Mouse (Mus musculus) B cell, adult 2 months (primary cell): ENCODE results near the gene Bicra.

Experiments used
- DNase-seq, 2 experiments: peaks; one replicate each; pipeline ENCODE4 v3.0.0; 2022

Bicra gene

GRCm38 (mm10) chr7:16013722-16014275, 33.9 kb downstream of the Bicra start:
- DNase-seq = no peak

GRCm38 (mm10) chr7:16012576-16013263, 35.0 kb downstream of the Bicra start:
- peak; percentile 68 to 70 for DNase-seq

GRCm38 (mm10) chr7:16011418-16012085, 36.2 kb downstream of the Bicra start:
- DNase-seq = no peak

DNA sequence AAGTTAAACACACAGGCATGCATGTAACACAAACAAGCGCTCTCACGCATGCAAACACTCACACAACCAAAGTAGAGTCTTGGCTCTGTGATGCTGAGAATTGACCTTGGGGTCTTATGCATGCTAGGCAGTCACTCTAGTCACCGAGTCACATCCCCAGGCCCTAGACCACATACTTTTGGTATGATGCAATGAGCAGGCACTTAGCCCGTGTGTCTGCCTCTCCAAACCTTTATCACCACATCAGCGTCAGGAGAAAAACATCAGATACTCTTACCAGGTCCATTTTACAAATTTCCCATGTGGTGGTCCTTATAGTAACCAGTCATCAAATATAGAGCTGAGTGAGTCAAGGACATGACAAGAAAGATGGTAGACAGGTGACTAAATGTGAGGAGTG, 37.1 kb downstream of the Bicra start:
- DNase-seq = no peak

- DNase-seq = no peak
Measured at GRCm38 (mm10) chr7:16009636-16010035, 38.1 kb downstream of the Bicra start.

- no peak for DNase-seq
Measured at GRCm38 (mm10) chr7:16005020-16005419, 42.7 kb downstream of the Bicra start.

DNA sequence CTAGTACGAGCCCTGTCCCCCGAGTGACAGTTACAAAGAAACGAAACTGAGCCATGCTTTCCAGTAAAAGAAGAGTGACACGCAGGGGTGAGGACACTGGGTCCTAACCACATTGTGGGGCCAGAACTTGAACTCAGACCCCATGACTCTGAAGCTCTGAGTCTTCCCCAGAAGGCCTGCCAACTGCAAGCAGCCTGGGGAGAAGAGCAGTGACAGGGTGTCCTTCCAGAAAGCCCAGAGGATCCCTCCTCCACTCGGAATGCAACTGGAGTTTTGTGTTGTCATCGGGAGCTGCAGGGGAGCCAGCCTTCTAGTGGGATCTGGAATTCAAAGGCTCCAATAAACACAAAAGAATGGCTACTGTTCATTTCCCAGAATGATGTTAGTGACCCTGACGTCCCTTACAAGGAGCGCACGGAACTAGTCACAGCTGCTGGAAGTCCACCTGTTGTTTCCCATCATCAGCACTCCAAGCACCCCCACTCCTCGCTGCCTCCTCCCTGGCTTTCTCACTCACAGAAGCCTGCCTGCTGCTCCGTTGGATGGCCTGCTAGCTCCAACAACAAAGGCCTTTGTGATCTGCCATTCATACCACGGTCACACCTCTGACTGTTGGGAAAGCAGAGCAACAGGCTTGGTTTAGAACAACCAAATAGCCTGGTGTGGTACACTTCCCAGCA, 43.4 kb downstream of the Bicra start:
- no peak for DNase-seq

- no peak for DNase-seq
Measured at GRCm38 (mm10) chr7:16003032-16003431, 44.7 kb downstream of the Bicra start.

DNA sequence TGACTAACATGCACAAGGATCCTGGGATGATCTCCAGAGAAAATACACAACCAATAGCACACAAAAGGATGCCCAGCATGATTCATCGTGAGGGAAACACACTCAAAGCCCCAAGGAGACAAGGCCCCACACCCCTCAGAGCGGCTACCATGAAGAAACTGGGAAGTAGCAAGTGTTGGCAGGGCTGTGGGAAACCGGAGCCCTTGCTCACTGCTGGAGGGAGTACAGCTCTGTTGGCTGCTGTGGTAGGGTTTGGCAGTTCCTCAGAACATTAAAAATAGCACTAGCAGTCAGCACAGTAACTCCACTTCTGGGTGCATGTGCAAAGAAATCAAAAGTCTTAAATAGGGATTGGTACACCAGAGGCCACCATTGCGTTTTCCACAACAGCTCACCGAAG, 45.5 kb downstream of the Bicra start:
- no peak for DNase-seq

DNA sequence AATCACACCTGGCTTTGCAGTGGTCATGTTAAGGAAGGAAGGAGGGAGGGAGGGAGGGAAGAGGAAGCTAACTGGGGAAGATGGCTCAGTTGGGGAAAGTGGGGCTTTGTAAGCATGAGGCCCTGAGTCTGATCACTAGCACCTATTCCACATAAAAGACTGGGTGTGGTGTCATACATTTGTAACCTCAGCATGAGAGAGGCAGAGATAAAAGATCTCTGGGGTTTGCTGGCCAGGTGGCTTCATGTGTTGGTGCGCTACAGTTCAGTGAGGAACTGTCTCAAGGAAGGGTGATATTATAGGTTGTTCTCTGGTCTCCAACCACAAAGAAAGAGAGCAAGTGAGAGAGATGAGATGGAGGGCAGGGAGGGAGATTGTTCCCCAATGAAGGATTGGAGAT, 46.0 kb downstream of the Bicra start:
- DNase-seq = no peak

DNA sequence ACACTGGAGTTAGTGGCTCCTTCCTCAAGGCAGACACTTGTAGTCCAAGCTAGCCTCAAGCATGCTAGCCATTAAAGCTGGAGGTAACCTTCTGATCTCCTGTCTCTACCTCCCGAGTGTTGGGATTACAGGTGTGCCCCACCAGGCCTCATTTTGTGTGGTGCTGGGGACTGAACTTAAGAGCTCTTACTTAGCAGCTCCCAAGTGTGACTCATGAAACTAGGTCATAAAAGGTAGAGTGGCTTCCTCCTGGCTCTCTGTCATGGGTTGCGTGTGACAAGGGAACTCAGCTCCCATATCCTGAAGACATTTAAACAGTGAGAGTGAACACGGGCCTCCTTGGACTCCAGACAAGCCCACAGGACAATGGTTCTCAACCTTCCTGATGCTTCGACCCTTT, 53.9 kb downstream of the Bicra start:
- no peak for DNase-seq

DNA sequence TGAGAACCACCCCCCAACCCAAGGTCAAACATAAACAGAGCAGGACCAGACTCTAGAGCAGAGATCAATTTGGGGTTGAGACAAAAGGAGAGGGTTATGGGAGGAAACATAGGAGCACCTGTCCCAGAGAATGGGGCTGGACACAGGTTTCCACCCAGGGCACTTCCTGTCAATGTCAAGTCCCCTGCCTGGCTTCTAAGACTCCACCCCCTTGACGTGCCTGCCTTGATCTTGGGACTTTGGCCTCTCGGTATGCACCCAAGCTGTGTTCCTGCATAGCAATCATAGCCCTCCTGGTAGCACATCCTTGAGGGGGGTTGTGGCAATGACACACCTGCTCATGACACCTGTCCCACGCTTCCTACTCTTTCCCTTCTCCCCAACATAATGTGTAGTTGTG, 54.6 kb downstream of the Bicra start:
- DNase-seq = no peak

- no peak for DNase-seq
Measured at GRCm38 (mm10) chr7:15991764-15992163, 56.0 kb downstream of the Bicra start.

DNA sequence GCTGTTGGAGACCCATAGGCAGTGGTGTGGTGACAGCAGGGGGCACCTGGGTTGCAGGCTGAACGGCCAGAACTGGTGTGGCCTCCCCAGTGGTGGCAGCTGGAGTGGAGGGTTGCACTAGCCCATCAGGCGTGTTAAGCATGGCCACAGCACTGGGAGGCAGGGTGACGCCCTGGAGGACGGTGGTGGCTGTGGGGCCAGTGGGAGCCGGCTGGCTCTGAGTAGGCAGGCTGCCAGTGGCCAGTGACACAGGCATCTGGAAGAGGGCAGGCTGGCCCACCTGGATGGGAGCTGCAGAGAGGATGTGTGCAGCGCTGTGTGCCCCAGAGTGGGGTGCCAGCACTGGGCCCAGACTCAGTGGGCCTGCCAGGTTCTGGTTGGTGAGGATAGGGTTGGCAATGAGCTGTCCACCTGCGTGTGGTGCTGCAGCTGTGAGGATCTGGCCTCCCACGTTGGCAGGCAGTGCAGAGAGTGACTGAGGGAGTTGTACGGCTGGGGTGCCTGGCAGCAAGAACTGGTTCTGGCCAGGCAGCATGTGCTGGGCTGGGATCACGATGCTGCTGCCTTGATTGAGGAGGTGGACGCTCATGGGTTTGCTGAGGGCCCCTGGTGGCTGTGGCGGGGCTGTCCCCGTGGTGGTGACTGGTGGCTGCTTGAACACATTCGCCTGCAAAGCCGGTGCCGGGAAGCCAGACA, 59.9 kb downstream of the Bicra start:
- no peak for DNase-seq

DNA sequence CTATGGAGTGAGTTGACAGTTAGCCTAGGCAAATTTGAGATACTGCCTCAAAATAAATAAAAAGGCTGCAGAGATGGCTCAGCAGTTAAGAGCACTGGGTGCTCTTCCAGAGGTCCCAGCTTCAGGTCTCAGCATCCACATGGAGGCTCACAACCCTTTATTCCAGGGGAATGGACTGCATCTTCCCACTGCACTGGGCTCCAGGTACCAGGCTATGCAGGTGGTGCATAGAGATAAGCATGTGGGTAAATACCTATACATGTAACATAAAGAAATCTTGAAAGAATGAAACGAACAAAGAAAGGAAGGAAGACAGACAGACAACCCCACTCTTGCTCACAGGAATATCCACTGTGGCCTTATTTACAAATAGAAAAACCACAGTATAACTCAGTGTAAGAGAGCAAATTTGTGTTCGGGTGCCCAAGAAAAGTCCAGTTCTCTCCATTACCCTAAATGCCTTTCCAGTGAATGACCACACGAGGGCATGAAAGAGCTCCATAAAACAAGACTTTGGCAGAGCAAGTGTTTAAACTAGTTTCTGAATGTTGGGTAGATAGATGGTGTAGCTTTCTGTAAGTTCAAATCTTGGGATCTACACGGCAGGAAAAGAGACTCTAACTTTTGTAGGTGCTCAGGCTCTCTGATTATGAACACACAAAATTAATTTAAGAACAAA, 64.9 kb downstream of the Bicra start:
- DNase-seq = peak; percentile 58 to 64

DNA sequence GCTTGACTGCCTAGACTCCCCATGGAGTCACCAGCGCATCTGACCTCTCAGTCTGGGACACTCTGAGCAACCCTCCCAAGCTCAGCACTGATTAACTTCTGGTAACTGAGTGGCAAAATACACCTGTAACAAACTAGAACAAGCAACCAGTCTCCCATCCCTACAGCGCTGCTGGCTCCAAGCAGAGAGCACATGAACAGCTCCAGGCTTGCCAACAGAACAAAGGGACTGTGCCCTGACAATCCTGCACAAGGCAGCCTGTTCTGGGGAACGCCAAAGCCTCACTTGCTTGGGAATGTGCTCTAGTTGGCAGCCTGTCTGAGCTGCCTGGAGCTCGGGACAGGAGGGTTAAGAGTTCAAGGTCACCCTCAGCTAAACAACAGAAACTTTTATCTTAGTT, 66.2 kb downstream of the Bicra start:
- no peak for DNase-seq

GRCm38 (mm10) chr7:15980246-15980645, 67.5 kb downstream of the Bicra start:
- no peak for DNase-seq

- peak; percentile 64 to 65 for DNase-seq
Measured at GRCm38 (mm10) chr7:15975904-15976303, 71.8 kb downstream of the Bicra start.

- DNase-seq = no peak
Measured at GRCm38 (mm10) chr7:15975451-15975850, 72.3 kb downstream of the Bicra start.

GRCm38 (mm10) chr7:15974712-15975111, 73.0 kb downstream of the Bicra start:
- DNase-seq = peak; percentile 85

DNA sequence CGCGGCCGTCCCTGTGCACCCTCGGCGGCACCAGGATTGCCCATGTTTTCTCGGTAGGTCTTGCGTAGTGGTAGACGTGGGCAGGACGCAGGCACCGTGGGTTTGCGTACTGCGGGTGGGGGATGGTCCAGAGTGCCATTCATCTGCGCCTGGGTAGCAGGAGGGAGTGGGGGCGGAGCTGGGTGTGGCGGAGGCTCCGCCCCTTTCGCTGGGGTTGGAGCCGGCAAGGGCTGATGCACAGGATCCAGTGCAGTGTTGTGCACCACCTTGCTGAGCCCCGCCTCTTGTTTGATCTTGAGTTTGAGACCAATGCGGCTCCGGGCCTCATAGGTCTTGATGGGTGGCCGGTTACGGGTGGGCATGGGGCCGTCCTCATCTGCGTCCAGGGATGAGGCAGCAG, 75.5 kb downstream of the Bicra start:
- DNase-seq = no peak

DNA sequence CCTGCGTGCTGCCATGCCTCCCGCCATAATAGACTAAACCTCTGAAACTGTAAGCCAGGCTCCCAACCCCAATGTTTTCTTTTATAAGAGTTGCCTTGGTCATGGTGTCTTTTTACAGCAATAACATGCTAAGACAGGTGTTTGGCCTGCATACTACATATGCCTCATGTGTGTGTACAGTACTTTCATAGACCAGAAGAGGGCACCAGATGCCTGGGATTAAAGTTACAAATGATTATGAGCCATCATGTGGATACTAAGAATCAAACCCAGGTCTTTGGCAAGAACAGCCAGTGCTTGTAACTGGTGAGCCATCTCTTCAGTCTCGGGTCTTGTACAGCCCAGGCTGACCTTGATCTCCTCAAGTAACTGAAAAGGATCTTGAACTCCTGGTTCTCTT, 78.0 kb downstream of the Bicra start:
- peak in 1 of 2 experiments; percentile 26 for DNase-seq

- no peak for DNase-seq
Measured at GRCm38 (mm10) chr7:15968322-15968721, 79.4 kb downstream of the Bicra start.
